Mouse (Mus musculus) liver, adult 10 weeks (tissue): ENCODE measurements around the gene Snx12. TPM values are rescaled to one million over a fixed set of nuclear protein-coding genes. Genes with fewer than 3 reads are reported as not detected.

Source experiments
- polyA plus RNA-seq: library from polyadenylated mRNA; stranded (reverse); fragments of 350-450 nt; fragmentation: Illumina TruSeq; extraction: RNeasy Lipid Tissue Mini Kit (QIAGEN cat#74804); gene quantifications from one replicate; pipeline ENCODE4 v1.2.3, GENCODE M21; 2014; ENCODE audit warnings: low read depth, low replicate concordance

The Snx12 gene
- 11.9 TPM for polyA plus RNA-seq

DNA sequence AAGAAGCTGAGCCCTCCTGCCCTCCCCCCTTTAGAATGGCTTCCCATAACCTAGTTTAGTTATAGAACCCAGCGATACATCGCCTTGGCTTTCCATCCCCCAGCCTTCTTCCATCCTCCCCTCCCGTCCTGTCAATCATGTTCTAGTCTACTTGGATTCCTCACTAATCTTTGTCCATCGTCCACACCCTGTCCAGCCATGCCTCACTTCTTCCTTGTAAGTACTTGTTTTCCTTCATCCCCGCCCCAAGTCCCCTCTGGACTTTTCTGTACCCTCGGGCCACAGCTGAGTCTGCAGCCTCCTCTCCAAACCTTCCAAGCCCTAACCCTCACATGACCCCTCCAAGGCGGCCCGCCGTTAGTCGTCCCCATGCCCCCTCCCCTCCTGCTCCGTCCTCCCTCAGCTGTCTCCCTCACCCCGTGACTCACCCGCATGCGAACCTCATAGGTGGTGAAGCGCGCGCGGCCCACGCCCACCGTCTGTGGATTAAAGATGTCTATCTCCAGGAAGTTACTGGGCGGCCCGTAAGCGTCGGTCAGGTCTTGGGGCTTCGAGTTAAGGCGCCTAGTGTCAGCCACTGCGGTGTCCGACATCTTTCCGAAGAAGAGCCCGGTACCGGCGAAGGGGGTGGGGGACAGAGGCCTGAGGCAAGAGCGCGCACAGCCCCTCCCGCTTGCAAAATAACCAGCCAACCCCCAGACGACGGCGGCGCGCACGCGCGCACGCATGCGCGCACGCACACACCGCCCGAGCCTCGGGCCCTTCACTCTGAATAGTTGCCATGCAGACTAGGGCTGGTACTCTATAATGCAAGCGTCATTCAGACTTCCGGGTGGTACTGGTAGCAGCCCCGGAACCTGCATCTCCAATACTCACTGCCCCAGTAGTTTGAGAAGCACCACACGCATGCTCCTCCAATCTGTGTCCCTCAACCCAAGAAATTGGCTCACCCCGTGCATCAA lies at the start of gene Snx12:
Gene Snx12, minus strand, starts transcription at position 730 of the 962 bp plus-strand sequence.

GRCm38 (mm10) chrX:101268755-101269124 lies 46.4 kb upstream of the Snx12 start, which contains the start of gene Gm20489:
Gene Gm20489 (minus strand): TSS chrX:101269023.

DNA sequence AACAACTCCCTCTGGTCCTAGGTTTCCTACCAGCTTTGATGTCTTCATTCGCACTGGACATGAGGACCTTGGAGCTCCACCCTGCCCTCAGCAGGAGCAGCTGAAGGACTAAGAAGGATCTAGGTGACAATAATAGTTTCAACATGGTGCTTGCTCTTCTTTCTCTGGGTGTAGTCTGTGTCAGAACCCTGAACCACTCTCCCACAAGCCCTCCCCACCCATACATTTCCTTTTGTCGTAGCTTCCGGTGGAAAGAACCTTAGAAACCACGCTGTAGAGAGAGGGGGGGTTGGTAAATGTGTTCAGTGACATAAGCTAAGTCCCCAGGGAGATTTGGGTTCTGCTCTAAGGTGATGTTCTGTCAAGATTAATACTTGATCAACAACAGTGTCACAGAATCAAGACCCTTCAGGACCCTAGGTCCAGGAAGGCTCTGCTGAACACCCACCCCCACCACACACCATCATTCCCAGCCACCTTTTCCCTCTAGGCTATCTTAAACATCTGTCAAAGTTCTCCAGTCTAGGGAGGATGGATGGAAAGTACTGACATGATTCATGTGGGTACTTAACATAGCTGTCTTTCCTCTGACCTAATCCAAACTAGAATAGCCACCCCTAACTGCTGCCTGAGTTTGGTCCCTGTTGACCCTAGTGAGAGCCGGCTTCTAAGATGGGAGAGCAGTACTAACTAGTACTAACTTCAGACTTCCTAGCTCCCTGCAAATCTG lies 45.8 kb upstream of the Snx12 start, which contains the start of gene Il2rg:
Gene Il2rg, minus strand, starts transcription at position 231 of the 730 bp plus-strand sequence.

GRCm38 (mm10) chrX:101263892-101264291 lies 41.5 kb upstream of the Snx12 start, which contains the start of gene Gm614:
Gene Gm614 (minus strand): TSS chrX:101263992.

DNA sequence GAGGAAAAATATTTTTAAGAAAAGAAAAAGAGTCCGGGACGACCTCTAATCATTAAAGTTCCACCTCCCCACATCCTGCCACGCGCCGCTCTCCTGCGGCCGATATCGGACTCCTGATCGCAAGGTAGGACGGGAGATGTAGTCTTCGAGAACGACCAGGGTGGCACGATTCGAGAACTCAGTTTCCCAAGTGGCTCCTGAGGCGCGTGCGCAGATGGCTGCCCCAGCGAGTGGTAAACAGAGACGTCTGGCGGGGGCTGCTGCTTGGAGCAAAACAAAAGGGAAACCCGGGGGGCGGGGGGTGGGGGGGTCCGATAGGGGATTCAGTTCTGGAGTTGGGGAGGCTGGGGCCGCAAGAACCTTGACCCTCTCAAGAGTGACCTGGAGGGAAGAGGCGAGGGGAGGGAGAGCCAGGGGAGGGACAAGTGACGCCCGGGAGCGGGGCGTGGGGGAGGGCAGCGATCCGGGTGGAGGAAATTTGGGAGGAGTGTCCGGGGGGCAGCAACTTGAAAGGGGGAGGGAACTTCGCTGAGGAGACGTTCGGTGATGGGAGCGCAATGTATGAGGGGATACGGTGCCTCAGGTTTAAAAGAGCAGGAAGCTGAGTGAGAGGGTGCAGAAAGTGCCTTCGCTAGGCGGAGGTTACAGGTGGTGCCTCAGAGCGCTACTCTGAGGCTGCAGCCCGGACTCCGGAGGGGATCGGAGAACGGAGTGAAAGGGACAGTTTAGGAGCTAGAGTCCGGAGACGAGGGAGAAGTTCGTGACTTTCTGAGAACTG lies 31.8 kb upstream of the Snx12 start, which contains the start of gene Foxo4:
Gene Foxo4, plus strand, starts transcription at position 577 of the 778 bp plus-strand sequence.

GRCm38 (mm10) chrX:101085920-101086319 lies 136.4 kb downstream of the Snx12 start, which contains the start of gene Slc7a3:
Gene Slc7a3 (minus strand): TSS chrX:101086020.

GRCm38 (mm10) chrX:101059541-101059940 lies 162.8 kb downstream of the Snx12 start, which contains the start of gene Tex11:
Gene Tex11 (minus strand): TSS chrX:101059667.

Other genes with a start within 250 kb of the Snx12 start
- not detected for gene Tex11, start 162.9 kb downstream of the Snx12 start, polyA plus RNA-seq
- not detected for gene Slc7a3, start 136.5 kb downstream of the Snx12 start, polyA plus RNA-seq
- gene Foxo4, start 32.0 kb upstream of the Snx12 start, polyA plus RNA-seq, result 9.5 TPM
- gene Gm614, start 41.4 kb upstream of the Snx12 start, polyA plus RNA-seq, result not detected
- gene Il2rg, start 45.7 kb upstream of the Snx12 start, polyA plus RNA-seq, result 6.0 TPM
- not detected for gene Gm20489, start 46.5 kb upstream of the Snx12 start, polyA plus RNA-seq
- gene Med12, start 51.5 kb upstream of the Snx12 start, polyA plus RNA-seq, result 2.9 TPM
- not detected for gene Nlgn3, start 76.6 kb upstream of the Snx12 start, polyA plus RNA-seq
- gene Gjb1, start 153.8 kb upstream of the Snx12 start, polyA plus RNA-seq, result 176 TPM
- 6.0 TPM for gene Zmym3, start 198.3 kb upstream of the Snx12 start, polyA plus RNA-seq
- gene Nono, start 206.8 kb upstream of the Snx12 start, polyA plus RNA-seq, result 111 TPM
- gene Itgb1bp2, start 226.5 kb upstream of the Snx12 start, polyA plus RNA-seq, result not detected